Mouse (Mus musculus): Measurements from ENCODE around the gene Crb1.
A peak's percentile ranks its signal among the peaks of the same experiment; 100 is the strongest.
"Not testable (repeated sequence)": the region's sequence is repeated elsewhere in the genome, so short reads cannot be mapped to it uniquely, and the experiment has no call there.

Gene Crb1

DNA sequence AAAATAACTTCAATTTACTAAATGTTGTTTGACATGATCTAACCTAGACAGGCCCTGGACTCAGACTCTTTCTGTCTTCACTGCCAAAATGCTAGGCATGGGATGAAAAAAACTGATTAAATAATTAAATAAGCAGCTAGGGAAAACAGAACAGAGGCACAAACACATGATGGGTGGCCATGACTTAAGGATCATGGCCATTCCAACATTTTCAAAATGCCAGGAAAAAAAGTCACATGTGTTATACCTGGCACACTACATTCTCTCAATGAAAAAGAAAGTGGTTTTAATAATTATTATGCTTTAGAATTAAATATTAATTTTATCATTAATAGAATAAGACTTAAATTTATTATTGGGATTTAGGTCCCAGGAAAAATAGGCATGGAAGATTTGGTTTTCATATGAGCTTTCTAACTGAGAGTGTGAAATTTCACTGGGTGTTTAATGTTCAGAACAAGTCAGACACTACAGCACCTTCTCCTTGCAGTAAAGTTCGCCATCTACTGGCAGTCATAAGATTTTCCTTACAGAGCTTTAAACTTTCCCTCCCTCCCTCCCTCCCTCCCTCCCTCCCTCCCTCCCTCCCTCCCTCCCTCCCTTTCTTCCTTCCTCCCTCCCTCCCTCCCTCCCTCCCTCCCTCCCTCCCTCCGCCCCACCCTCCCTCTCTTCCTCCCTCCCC is 36.6 kb downstream of the Crb1 start:
- no peak for ATAC-seq (ENCODE audit: insufficient number of reproducible peaks, low FRiP score, low TSS enrichment)

DNA sequence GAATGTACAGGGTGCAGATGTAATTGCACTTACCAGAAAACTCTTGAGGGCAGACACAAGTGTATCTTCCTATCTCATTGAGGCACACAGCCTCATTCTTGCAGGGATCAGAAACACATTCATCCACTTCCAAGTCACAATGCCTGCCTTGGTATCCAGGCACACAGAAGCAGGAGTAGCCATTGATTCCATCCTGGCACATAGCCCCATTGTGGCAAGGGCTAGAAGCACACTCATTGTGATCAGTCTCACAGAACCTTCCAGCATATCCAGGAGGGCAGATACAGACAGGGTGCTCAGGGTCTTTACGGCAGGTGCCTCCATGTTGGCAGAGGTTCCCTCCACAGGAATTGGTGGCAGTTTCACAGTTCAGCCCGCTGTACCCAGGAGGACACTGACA is 39.9 kb downstream of the Crb1 start:
- no peak for ATAC-seq (ENCODE audit: insufficient number of reproducible peaks, low FRiP score, low TSS enrichment)

DNA sequence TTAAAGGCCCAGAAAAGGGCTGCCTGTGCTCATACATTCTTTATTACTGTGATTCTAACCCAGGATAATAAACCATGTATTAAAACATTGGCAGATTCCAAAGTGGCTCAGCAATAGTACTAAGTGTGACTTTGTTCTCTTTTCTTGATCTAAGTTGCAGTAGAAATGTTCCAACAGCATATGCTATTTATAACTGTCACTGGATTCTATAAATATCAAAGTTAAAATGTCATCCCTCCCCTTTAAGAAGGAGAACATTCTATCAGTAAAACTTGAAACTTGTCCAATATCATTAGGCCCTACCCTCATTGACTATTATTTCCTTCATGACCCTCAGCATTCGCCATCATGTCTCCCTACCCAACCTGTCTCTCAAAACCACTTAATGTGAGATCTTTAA is 48.1 kb downstream of the Crb1 start:
- ATAC-seq (ENCODE audit: insufficient number of reproducible peaks, low FRiP score, low TSS enrichment): no peak

- ATAC-seq (ENCODE audit: insufficient number of reproducible peaks, low FRiP score, low TSS enrichment): no peak
Measured at GRCm38 (mm10) chr1:139328286-139328685, 48.6 kb downstream of the Crb1 start.

- ATAC-seq (ENCODE audit: insufficient number of reproducible peaks, low FRiP score, low TSS enrichment): no peak
Measured at GRCm38 (mm10) chr1:139325378-139325777, 51.5 kb downstream of the Crb1 start.

DNA sequence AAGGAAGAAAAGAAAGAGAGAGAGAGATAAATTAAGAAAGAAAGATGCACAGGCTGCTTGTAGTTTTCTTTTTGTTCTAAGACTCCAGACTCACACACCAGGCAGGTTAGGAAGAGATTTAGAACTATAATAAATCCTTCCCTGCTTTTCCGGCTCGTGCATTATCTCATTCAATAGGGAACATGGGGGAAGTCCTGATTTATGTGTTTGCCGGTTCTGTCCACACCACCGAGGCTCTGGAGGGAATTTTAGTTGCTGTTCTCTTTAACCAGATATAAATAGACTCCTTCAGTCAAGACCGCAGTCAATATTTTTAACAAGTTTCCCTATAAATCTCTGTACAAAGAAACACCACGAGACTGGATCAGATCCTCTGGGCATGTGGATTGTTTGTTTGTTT is 57.1 kb downstream of the Crb1 start:
- ATAC-seq (ENCODE audit: insufficient number of reproducible peaks, low FRiP score, low TSS enrichment): no peak

- no peak for ATAC-seq (ENCODE audit: insufficient number of reproducible peaks, low FRiP score, low TSS enrichment)
Measured at GRCm38 (mm10) chr1:139314297-139314874, 62.5 kb downstream of the Crb1 start.

DNA sequence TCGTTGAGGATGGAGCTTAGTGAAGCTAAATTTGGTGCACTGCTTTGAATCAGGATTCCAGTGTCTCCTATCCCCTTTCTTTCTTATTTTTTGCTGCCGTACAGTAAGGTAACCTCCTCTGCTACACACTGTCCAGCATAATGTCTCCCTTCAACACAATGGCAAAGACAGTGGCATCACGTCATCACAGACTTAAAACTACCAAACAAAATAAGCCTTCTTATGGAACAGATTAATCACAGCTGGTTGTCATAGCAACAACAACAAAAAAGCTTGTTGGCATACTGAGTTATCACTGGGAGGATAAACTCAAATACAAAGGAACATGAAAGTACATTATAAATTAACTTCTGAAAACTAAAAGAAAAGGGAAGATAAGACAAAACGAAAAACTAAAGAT is 68.0 kb downstream of the Crb1 start:
- ATAC-seq (ENCODE audit: insufficient number of reproducible peaks, low FRiP score, low TSS enrichment): no peak

GRCm38 (mm10) chr1:139302519-139302918 is 74.4 kb downstream of the Crb1 start:
- not testable (repeated sequence) for ATAC-seq (ENCODE audit: insufficient number of reproducible peaks, low FRiP score, low TSS enrichment)

DNA sequence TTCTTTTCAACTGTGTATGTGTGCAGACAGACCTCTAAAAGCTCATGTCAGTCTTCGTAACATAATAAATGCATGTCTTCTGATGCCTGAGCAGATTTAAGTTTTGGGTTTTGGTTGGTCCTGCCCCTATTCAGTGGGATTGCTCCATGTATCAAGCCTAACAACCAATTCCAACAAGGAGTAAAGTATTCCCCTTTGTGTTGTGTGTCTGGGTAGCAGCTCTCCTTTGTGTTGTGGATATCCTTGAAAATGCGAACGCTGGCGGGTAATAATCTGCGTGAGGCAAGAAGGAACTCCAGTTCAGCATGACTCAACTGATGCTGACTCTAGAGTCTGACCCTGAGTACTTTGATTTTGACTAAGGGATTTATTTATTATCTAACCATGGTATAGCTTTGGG is 75.1 kb downstream of the Crb1 start:
- ATAC-seq (ENCODE audit: insufficient number of reproducible peaks, low FRiP score, low TSS enrichment): no peak

- ATAC-seq (ENCODE audit: insufficient number of reproducible peaks, low FRiP score, low TSS enrichment): no peak
Measured at GRCm38 (mm10) chr1:139292023-139292422, 84.9 kb downstream of the Crb1 start.

DNA sequence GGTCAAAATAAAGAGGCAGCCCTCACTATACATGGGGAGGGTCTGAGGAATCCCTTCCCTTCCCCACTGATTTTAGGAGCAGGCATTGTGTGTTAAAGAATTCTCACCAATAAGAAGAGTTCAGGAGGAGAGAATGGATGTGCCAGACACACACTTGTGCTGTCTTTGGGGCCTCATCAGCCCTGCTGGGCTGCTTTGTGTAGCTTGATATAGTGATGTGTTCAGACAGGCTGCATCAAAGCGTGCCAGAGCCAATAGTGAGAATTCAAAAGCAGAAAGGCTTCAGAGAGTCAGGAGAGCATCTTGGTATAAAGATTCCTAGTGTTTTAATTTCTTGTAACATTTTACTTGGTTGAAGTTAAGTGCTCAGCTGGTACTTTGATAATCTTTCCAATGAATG is 85.3 kb downstream of the Crb1 start:
- ATAC-seq (ENCODE audit: insufficient number of reproducible peaks, low FRiP score, low TSS enrichment): no peak

- ATAC-seq (ENCODE audit: insufficient number of reproducible peaks, low FRiP score, low TSS enrichment): no peak
Measured at GRCm38 (mm10) chr1:139276619-139277320, 100.1 kb downstream of the Crb1 start.

DNA sequence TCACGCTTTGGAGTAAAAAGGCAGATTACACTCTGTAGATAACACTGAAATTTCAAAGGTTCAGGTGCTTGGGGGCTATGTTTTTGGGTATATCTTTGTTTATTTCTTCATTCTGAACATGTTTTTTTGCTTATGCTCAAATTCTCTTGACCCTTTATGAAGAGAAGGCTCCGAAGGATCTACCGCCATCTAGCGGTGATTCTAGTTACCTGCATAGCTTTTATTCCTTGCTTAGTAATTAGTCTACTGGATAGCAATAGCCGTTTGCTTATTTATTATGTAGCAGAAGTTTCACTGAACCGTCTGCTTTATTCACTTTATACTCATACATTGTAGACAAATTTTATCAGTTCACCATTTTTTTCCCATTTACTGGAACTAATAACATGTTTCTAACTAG is 109.1 kb downstream of the Crb1 start:
- ATAC-seq (ENCODE audit: insufficient number of reproducible peaks, low FRiP score, low TSS enrichment): peak; percentile 66; the same call in 1 of the 2 replicates

DNA sequence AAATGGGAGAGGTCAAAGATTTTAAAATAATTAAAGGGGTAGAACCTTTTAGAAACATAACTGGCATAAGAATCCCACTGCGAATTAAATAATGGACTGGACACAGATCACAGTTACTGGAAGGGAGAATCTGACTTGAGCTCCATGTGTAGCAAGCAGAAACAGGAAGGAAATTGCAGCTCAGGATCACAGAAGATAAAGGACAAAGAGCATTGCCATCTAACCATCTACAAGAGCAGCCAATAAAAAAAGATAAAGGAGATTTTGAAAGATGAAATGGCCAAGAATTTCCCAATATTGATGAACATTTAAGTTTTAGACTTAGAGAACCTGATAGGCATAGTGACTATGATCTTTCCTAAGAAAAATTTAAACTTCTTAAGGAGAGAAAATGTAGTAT is 112.7 kb downstream of the Crb1 start:
- no peak for ATAC-seq (ENCODE audit: insufficient number of reproducible peaks, low FRiP score, low TSS enrichment)

DNA sequence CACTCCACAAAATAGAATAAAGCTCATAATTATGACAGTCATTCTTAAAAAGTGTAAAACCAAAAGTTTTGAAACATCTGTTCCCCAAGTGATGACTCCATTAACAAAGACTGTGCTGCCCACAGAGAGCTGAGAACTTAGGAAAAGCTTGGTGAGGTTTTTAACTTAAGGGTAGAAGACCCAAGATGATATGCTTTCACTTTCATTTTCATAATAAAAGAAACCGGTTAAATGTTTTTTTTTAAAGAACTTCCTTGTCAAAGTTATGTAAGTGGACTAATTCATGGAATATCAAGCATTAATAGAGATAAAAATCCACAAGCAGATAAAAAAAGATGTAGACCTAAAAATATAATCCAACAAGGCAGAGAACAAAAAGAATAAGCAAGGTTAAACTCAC is 113.7 kb downstream of the Crb1 start:
- no peak for ATAC-seq (ENCODE audit: insufficient number of reproducible peaks, low FRiP score, low TSS enrichment)

- ATAC-seq (ENCODE audit: insufficient number of reproducible peaks, low FRiP score, low TSS enrichment): no peak
Measured at GRCm38 (mm10) chr1:139255581-139255980, 121.3 kb downstream of the Crb1 start.

DNA sequence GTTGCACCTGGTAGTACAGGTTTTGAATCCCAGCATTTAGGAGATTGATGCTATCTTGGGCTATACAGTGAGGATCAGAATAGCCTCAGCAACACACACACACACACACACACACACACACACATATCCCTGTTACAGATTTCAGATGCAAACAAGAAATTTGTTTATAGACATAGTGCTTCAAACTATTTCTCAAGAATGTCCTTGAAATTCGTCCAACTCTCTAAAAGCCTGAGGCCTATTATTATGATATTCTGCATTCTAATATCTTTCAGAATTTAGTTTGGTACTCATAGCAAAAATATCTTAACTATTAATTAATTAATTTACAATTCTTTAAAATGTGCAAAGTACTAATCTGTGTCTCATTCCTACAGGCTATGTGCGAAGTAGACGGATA is 124.9 kb downstream of the Crb1 start:
- no peak for ATAC-seq (ENCODE audit: insufficient number of reproducible peaks, low FRiP score, low TSS enrichment)

DNA sequence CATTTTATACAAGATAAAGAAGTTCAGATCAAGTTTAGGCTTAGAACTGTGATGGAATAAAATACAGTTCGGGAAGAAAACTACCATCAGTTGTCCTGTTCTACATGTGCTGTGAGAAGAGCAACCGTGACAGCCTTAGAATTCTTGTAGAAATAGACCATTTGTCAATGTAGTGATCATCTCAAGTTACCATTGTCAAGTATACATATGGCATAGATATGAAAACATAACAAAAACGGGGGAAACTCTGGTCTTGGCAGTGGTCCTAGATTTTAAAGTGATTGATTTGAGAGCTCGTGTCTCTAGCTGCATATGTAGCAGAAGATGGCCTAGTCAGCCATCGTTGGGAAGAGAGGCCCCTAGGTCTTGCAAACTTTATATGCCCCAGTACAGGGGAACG is 127.7 kb downstream of the Crb1 start:
- no peak for ATAC-seq (ENCODE audit: insufficient number of reproducible peaks, low FRiP score, low TSS enrichment)

- ATAC-seq (ENCODE audit: insufficient number of reproducible peaks, low FRiP score, low TSS enrichment): no peak
Measured at GRCm38 (mm10) chr1:139246723-139247380, 130.0 kb downstream of the Crb1 start.

GRCm38 (mm10) chr1:139236794-139237193 is 140.1 kb downstream of the Crb1 start:
- no peak for ATAC-seq (ENCODE audit: insufficient number of reproducible peaks, low FRiP score, low TSS enrichment)

Data from cerebellum, adult (tissue).